Mouse (Mus musculus): ENCODE measurements around the gene C130050O18Rik. TPM values are rescaled to one million over a fixed set of nuclear protein-coding genes. Genes with fewer than 3 reads are reported as not detected.

Gene C130050O18Rik
- polyA plus RNA-seq (2014; fragmentation: Illumina TruSeq; extraction: RNeasy Lipid Tissue Mini Kit (QIAGEN cat#74804); ENCODE audit: low replicate concordance): 0.37 TPM

DNA sequence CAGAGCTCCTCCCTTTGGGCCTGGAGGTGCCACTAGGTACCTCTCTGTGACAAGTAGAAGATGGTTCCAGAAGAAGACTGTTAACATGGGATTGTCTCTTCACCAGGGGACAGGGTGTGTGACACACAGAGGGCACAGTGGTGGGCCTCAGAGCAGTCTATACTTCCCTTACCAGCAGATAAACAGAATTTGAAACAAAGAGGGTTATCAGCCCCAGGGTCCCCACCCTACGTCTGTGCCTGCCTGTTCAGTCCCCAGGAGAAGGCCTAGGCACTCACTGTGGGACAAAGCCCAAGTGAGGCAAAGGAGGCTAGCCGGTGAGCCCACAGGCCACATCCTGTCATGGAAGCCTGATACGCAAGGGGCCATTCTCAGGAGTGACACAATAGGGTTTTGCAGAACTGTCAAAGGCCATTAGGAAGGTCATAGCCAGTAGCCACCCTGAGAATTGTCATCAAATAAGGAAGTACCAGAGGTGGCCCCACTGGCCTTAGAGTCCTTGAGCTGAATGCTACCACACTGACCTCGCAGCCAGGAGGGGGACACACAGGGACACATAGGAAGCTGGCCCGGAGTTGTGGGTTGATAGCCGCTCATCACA is at the start of gene C130050O18Rik:
TSS of gene C130050O18Rik (plus strand) at position 480 of the 601 bp plus-strand sequence.

GRCm38 (mm10) chr5:139377468-139378270 is 27.4 kb upstream of the C130050O18Rik start, which contains the start of gene Gpr146:
TSS of gene Gpr146 (plus strand) at chr5:139377697.

GRCm38 (mm10) chr5:139423026-139423865 is 18.2 kb downstream of the C130050O18Rik start, which contains the start of gene Gper1:
TSS of gene Gper1 (plus strand) at chr5:139423151.

GRCm38 (mm10) chr5:139460384-139461067 is 55.4 kb downstream of the C130050O18Rik start, which contains the start of gene 3110082I17Rik:
TSS of gene 3110082I17Rik (minus strand) at chr5:139460527.

Other genes with a start within 250 kb of the C130050O18Rik start
- gene Sun1, start 204.6 kb upstream of the C130050O18Rik start, polyA plus RNA-seq (2014; fragmentation: Illumina TruSeq; extraction: RNeasy Lipid Tissue Mini Kit (QIAGEN cat#74804); ENCODE audit: low replicate concordance): 10.4 TPM
- gene Get4, start 153.0 kb upstream of the C130050O18Rik start, polyA plus RNA-seq (2014; fragmentation: Illumina TruSeq; extraction: RNeasy Lipid Tissue Mini Kit (QIAGEN cat#74804); ENCODE audit: low replicate concordance): 4.8 TPM
- 1.5 TPM for gene Adap1, start 79.7 kb upstream of the C130050O18Rik start, polyA plus RNA-seq (2014; fragmentation: Illumina TruSeq; extraction: RNeasy Lipid Tissue Mini Kit (QIAGEN cat#74804); ENCODE audit: low replicate concordance)
- 16.6 TPM for gene Cox19, start 53.9 kb upstream of the C130050O18Rik start, polyA plus RNA-seq (2014; fragmentation: Illumina TruSeq; extraction: RNeasy Lipid Tissue Mini Kit (QIAGEN cat#74804); ENCODE audit: low replicate concordance)
- gene Cyp2w1, start 52.7 kb upstream of the C130050O18Rik start, polyA plus RNA-seq (2014; fragmentation: Illumina TruSeq; extraction: RNeasy Lipid Tissue Mini Kit (QIAGEN cat#74804); ENCODE audit: low replicate concordance): not detected
- gene Gpr146, start 27.6 kb upstream of the C130050O18Rik start, polyA plus RNA-seq (2014; fragmentation: Illumina TruSeq; extraction: RNeasy Lipid Tissue Mini Kit (QIAGEN cat#74804); ENCODE audit: low replicate concordance): 1.1 TPM
- not detected for gene Gper1, start 17.9 kb downstream of the C130050O18Rik start, polyA plus RNA-seq (2014; fragmentation: Illumina TruSeq; extraction: RNeasy Lipid Tissue Mini Kit (QIAGEN cat#74804); ENCODE audit: low replicate concordance)
- 0.63 TPM for gene 3110082I17Rik, start 55.2 kb downstream of the C130050O18Rik start, polyA plus RNA-seq (2014; fragmentation: Illumina TruSeq; extraction: RNeasy Lipid Tissue Mini Kit (QIAGEN cat#74804); ENCODE audit: low replicate concordance)
- gene Zfand2a, start 79.3 kb downstream of the C130050O18Rik start, polyA plus RNA-seq (2014; fragmentation: Illumina TruSeq; extraction: RNeasy Lipid Tissue Mini Kit (QIAGEN cat#74804); ENCODE audit: low replicate concordance): 6.5 TPM
- not detected for gene Uncx, start 138.2 kb downstream of the C130050O18Rik start, polyA plus RNA-seq (2014; fragmentation: Illumina TruSeq; extraction: RNeasy Lipid Tissue Mini Kit (QIAGEN cat#74804); ENCODE audit: low replicate concordance)

Data from small intestine, adult 10 weeks (tissue).